Mouse (Mus musculus): Measurements from ENCODE around the gene Runx2. TPM values are rescaled to one million over a fixed set of nuclear protein-coding genes. Genes with fewer than 3 reads are reported as not detected.
A peak's percentile ranks its signal among the peaks of the same experiment; 100 is the strongest.

The Runx2 gene
- polyA plus RNA-seq, 1 experiment from 2014 or later: 0.77 TPM

DNA sequence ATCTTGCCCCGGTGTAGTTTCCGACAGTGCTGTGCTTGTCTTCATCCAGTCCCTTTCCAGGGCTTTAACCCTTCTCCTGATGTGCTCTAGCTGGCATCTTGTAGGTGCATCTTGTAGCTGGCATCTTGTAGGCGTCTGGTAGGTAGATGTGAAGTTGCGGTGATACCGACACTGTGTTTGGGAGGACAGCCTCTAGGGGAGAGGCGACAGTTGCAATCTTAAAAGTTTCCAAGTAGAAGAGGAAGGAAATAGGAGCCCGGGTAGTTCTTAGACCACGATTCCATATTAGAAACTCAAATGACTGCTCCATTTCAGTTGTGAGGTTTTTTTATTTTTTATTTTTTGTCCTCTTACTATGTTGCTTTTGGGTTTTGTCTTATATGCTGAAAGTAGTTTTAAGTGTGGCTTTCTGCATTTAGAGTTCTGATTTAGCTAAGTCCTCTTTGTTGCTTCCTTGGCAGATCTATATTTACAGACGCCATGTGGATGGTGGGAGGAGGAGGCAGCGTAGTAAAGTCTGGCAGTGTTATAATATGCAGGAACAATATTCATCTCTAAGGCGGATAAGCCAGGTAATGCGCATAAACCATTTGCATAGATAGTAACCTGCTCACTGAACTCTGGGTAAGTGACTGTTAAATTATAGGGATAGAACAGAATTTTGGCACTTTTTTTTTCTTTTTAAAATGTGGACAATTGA, 22.2 kb downstream of the Runx2 start:
- 80% methylated on average over 12 of the region's 12 CpGs for WGBS
- H3K36me3 ChIP-seq: peaks cover 10% of the 10 kb centered on the region; the same call in 1 of the 2 replicates

DNA sequence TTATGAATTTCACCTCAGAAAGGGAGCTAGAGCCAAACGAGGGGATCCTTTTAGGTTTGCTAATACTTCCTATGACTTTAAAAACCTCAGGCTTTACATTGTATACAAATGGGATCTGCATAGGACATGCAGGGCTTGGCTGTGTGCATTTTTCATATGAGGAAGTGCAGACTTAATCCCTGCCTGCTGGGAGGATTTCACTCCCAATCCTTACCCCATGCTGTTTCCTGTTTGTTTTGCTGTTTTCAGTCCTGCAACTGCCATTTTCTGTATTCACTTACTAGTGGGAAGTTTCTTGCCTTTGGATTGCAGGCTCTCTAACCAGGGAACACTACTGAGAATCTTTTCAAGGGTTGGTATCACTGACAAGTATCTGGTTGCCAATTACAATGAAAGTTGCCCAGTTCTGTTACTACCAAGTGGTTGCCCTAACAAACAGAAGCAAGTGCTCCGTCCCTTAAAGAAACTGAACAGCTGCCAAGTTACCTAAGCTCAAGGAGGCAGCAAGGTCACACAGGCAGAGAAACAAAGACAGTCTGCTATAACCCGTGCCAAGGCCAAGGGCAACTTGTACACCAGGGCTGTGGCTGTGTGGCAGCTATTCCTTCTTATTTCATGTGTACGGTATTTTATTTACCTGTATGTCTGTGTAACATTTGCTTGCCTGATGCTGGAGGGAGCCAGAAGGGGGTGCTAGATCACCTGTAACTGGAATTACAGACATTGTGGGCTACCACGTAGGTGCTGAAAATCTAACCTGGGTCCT, 25.4 kb downstream of the Runx2 start:
- H3K36me3 ChIP-seq: peaks cover 10% of the 10 kb centered on the region; the same call in 1 of the 2 replicates
- no peaks in the 10 kb centered on the region for H3K9me3 ChIP-seq (replicated peaks)
- no peaks in the 10 kb centered on the region; the same call in 1 of the 2 replicates for H3K4me1 ChIP-seq (replicated peaks)
- H3K9ac ChIP-seq: no peak overlapping the region
- no peak for ATAC-seq (ENCODE audit: insufficient number of reproducible peaks, low FRiP score)
- H3K4me3 ChIP-seq: no peak overlapping the region
- WGBS: 75% methylated on average over 5 of the region's 5 CpGs
- H3K27me3 ChIP-seq (replicated peaks): no peaks in the 10 kb centered on the region
- no peak overlapping the region for H3K27ac ChIP-seq (ENCODE audit: poor library complexity, severe bottlenecking)
- no peak overlapping the region for H3K4me2 ChIP-seq

More for the DNA sequence above, 22.2 kb downstream of the Runx2 start:
- Histone ChIP-seq H3K4me2 (no peak overlapping the region), H3K4me3 (no peak overlapping the region), H3K27me3 (replicated peaks) (no peaks in the 10 kb centered on the region), H3K27ac (ENCODE audit: poor library complexity, severe bottlenecking) (no peak overlapping the region), H3K9ac (no peak overlapping the region), H3K9me3 (replicated peaks) (no peaks in the 10 kb centered on the region), H3K4me1 (replicated peaks) (no peaks in the 10 kb centered on the region; the same call in 1 of the 2 replicates)
- ATAC-seq (ENCODE audit: insufficient number of reproducible peaks, low FRiP score): no peak

DNA sequence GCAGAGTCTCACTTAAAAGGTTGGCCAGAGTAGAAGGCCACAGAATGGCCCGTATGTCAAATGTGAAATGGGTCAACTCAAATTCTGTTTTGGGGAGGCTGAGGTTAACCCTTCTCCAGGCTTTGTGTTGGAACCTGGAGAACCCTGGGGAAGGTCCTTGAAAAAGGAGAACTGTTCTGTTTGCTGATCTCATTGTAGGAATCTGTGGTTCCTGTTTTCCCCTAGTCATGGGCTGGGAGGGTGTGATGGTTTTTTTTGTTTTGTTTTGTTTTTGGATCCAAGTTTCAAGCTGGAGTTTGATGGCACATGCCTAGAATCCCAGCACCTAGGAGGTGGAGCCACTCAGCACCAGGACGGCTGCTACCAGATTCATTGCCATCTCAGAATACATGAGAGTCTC, 31.5 kb downstream of the Runx2 start:
- ATAC-seq (ENCODE audit: insufficient number of reproducible peaks, low FRiP score): no peak
- Histone ChIP-seq H3K4me2 (no peak overlapping the region), H3K27me3 (replicated peaks) (no peaks in the 10 kb centered on the region), H3K4me3 (no peak overlapping the region), H3K4me1 (replicated peaks) (peaks cover 1% of the 10 kb centered on the region; the same call in 1 of the 2 replicates), H3K36me3 (no peaks in the 10 kb centered on the region), H3K9ac (no peak overlapping the region), H3K9me3 (replicated peaks) (no peaks in the 10 kb centered on the region), H3K27ac (ENCODE audit: poor library complexity, severe bottlenecking) (no peak overlapping the region)
- WGBS: 74% methylated on average over 2 of the region's 2 CpGs

DNA sequence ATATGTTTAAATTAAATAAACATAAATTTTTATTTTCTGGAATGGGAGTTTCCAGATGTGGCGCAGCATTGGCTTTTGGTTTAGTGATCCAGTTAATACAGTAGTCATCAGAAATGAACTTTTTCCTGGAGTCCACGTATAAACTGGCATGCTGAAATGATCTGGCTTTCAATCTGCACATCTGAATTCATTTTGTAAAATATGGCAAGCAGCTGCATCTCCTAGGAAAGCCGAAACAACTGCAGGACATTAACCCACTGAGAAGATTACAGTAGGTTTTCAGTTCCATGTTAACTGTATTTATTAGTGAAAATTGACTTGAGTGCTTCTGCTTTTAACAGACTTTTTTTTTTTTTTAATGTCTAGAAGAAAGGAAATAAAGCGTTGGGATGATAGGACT, 32.2 kb downstream of the Runx2 start:
- Histone ChIP-seq H3K4me3 (no peak overlapping the region), H3K36me3 (no peaks in the 10 kb centered on the region), H3K9ac (no peak overlapping the region), H3K4me2 (no peak overlapping the region), H3K27me3 (replicated peaks) (no peaks in the 10 kb centered on the region), H3K27ac (ENCODE audit: poor library complexity, severe bottlenecking) (no peak overlapping the region), H3K4me1 (replicated peaks) (peaks cover 7% of the 10 kb centered on the region; the same call in 1 of the 2 replicates), H3K9me3 (replicated peaks) (no peaks in the 10 kb centered on the region)
- ATAC-seq (ENCODE audit: insufficient number of reproducible peaks, low FRiP score): no peak
- 90% methylated on average over 4 of the region's 4 CpGs for WGBS

DNA sequence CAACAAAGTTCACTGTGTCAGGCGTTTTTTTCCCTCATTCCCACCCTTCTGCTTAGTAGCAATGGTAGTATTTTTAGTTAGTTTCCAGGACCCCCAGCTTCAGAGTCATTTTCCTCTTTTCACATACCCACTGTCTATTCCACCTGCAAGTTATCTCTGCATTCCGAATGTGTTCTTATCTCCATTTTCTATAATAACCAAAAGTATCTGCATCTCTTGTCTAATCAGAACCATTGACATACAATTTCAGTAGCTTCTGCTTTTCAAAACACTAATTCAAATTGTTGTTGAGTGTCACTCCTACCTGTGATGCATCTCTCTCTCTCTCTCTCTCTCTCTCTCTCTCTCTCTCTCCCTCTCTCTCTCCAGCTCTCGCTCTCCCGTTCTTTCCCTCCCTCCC, 34.2 kb downstream of the Runx2 start:
- H3K27ac ChIP-seq (ENCODE audit: poor library complexity, severe bottlenecking): no peak overlapping the region
- no peaks in the 10 kb centered on the region for H3K36me3 ChIP-seq
- no peak overlapping the region for H3K4me3 ChIP-seq
- H3K27me3 ChIP-seq (replicated peaks): no peaks in the 10 kb centered on the region
- 62% methylated on average over 4 of the region's 4 CpGs for WGBS
- H3K4me1 ChIP-seq (replicated peaks): peaks cover 7% of the 10 kb centered on the region; the same call in 1 of the 2 replicates
- no peak overlapping the region for H3K9ac ChIP-seq
- no peak overlapping the region for H3K4me2 ChIP-seq
- no peaks in the 10 kb centered on the region for H3K9me3 ChIP-seq (replicated peaks)
- no peak for ATAC-seq (ENCODE audit: insufficient number of reproducible peaks, low FRiP score)

DNA sequence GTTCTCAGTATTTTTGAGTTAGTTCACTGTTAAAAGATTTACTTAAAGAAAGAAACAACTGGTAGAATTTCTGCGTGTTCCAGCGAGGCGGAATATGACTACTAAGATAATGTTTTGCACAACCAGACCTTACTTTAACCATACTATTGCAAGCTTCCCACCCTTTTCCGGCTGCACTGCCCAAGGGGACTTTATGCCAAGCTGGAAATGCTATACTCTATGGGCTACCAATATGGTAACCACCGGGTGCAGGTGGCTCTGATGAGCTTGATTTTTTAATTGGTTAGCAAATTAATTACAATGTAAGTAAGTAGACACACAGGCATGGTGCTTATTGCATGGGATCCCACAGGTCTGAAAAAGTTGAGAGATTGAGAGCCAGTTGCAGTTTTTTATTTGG, 36.5 kb downstream of the Runx2 start:
- H3K27ac ChIP-seq (ENCODE audit: poor library complexity, severe bottlenecking): no peak overlapping the region
- H3K9ac ChIP-seq: no peak overlapping the region

DNA sequence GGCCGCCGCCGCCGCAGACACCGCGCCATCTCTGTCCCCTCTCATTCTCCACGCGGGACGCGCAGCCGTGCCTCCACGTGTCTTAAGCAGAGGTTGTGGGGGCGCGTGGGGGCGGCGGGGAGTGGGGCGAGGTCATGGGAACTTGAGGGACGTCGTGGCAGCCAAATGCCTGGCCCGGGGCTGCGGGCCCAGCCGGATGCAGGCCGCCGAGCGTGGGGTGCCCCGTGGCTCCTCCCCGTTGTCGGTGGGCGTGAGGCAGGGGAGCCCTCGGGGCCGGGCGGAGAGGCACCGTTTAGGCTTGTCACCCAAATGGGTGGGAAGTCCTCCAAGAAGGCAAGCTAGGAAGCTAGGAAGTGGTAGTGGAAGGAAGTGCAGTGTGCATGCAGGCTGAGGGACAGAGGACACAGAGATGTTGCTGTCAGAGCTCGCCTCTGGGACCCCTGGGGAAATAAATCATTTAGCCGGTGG, 37.2 kb downstream of the Runx2 start:
- Histone ChIP-seq H3K27me3 (replicated peaks) (no peaks in the 10 kb centered on the region), H3K4me3 (peak overlapping the region; percentile 93), H3K9me3 (replicated peaks) (no peaks in the 10 kb centered on the region), H3K36me3 (no peaks in the 10 kb centered on the region), H3K4me1 (replicated peaks) (peaks cover 7% of the 10 kb centered on the region; the same call in 1 of the 2 replicates), H3K9ac (peak overlapping the region; percentile 95), H3K27ac (ENCODE audit: poor library complexity, severe bottlenecking) (peak overlapping the region; percentile 88), H3K4me2 (peak overlapping the region; percentile 80)
- peak; percentile 84 for ATAC-seq (ENCODE audit: insufficient number of reproducible peaks, low FRiP score)
- WGBS: under 1% methylated on average over 35 of the region's 35 CpGs

More for the DNA sequence above, 36.5 kb downstream of the Runx2 start:
- Histone ChIP-seq H3K4me1 (replicated peaks) (peaks cover 7% of the 10 kb centered on the region; the same call in 1 of the 2 replicates), H3K36me3 (no peaks in the 10 kb centered on the region), H3K4me2 (peak overlapping the region; percentile 80), H3K27me3 (replicated peaks) (no peaks in the 10 kb centered on the region), H3K9me3 (replicated peaks) (no peaks in the 10 kb centered on the region), H3K4me3 (peak overlapping the region; percentile 93; the same call in 1 of the 2 replicates)
- no peak for ATAC-seq (ENCODE audit: insufficient number of reproducible peaks, low FRiP score)
- 72% methylated on average over 5 of the region's 5 CpGs for WGBS

DNA sequence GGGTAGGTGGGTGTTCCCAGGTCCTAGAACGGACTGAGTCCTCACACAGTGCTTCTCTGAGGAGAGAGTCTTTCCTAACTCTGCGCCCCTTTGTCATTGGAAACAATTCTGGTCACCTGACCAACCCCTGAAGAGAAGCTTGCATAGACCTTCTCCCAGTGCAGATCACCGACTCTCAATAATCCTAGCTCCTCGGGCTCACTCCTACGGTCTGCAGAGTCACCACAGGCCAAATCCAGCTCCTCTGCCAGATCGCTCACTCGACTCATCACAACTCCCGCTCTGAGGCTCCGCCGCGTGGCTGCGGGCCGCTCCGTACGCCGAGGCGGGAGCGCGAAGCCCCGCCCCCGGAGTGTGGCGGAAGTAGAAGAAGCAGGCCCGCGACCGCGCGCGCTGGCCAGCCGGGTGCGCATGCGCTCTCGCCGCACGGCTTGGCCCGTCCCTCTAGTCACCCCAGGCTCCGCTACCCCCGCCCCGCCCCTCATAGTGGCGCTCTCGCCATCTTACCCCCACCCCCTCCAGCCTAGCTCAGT, 37.8 kb downstream of the Runx2 start, which contains the start of gene Supt3:
Gene Supt3 (plus strand): TSS at position 415 of the 533 bp plus-strand sequence.
- H3K27me3 ChIP-seq (replicated peaks): no peaks in the 10 kb centered on the region
- H3K36me3 ChIP-seq: no peaks in the 10 kb centered on the region
- H3K4me3 ChIP-seq: peak within 1 kb of the TSS; percentile 93
- H3K27ac ChIP-seq (ENCODE audit: poor library complexity, severe bottlenecking): peak within 1 kb of the TSS; percentile 88
- H3K4me2 ChIP-seq: peak within 1 kb of the TSS; percentile 80
- peaks cover 7% of the 10 kb centered on the region; the same call in 1 of the 2 replicates for H3K4me1 ChIP-seq (replicated peaks)
- peak within 1 kb of the TSS; percentile 95 for H3K9ac ChIP-seq
- under 1% methylated on average over 39 of the region's 40 CpGs for WGBS
- peak; percentile 98 for ATAC-seq (ENCODE audit: insufficient number of reproducible peaks, low FRiP score)
- H3K9me3 ChIP-seq (replicated peaks): no peaks in the 10 kb centered on the region

DNA sequence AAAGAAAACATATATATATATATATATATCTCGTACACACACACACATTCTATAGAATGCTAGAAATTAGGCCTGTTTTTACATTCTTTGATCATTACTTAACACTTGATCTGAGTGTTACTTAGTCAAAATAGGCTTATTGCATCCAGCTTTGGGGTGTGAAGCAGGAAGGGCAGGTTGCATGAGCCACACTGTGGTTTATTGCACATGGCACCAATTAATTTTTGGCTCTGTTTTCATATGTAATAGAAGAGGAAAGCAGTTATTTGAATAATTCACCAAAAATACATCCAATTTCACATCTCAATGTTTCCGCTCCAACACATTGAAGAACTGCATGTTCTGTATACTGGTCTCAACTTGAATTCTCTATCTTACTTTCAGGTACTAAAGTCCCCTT, 42.0 kb downstream of the Runx2 start:
- Histone ChIP-seq H3K27ac (ENCODE audit: poor library complexity, severe bottlenecking) (no peak overlapping the region), H3K36me3 (no peaks in the 10 kb centered on the region), H3K4me1 (replicated peaks) (peaks cover under 1% of the 10 kb centered on the region; the same call in 1 of the 2 replicates), H3K4me2 (no peak overlapping the region), H3K27me3 (replicated peaks) (no peaks in the 10 kb centered on the region), H3K4me3 (no peak overlapping the region), H3K9me3 (replicated peaks) (no peaks in the 10 kb centered on the region), H3K9ac (no peak overlapping the region)
- no peak for ATAC-seq (ENCODE audit: insufficient number of reproducible peaks, low FRiP score)
- WGBS: 80% methylated on average over 2 of the region's 2 CpGs

DNA sequence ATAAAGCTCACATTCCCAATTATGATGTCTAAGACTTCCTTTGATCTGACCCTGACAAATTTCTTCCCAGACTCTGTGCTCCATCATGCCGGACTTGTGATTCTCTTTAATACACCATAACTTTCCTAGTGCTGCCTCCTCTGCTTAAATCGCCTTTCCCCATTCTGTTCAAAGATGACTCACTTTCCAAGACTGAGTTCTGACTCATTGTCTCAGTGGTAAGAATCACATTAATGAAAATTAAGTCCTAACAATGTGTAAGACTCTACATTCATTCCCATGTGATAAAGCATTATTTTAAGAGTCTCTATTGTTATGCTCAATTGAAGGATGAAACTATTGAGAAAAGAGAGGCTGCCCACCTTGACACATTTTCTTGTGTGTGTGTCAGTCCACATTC, 43.7 kb downstream of the Runx2 start:
- Histone ChIP-seq H3K27me3 (replicated peaks) (no peaks in the 10 kb centered on the region), H3K9me3 (replicated peaks) (no peaks in the 10 kb centered on the region), H3K36me3 (no peaks in the 10 kb centered on the region), H3K4me3 (no peak overlapping the region), H3K4me1 (replicated peaks) (no peaks in the 10 kb centered on the region), H3K4me2 (no peak overlapping the region), H3K9ac (no peak overlapping the region), H3K27ac (ENCODE audit: poor library complexity, severe bottlenecking) (no peak overlapping the region)
- 81% methylated on average over 2 of the region's 2 CpGs for WGBS
- no peak for ATAC-seq (ENCODE audit: insufficient number of reproducible peaks, low FRiP score)

DNA sequence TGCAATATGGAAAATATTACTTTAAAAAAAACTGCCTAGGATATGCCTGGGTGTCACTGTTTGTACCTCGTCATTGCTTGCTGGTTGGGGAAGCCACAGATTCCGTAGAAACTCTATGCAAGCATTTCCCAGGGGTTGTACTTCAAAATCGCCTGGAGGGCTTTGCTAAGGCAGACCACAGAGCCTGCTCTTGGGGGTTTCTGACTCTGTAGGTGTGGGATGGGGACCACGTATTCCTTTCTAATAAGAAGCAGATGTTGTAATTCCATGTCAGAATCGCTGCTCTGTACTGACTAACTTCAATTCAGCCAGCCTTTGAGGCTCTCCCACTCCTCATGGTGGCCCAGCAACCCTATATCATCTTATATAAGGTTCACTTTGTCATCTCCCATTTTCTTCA, 46.1 kb downstream of the Runx2 start:
- WGBS: 64% methylated on average over 5 of the region's 5 CpGs
- ATAC-seq (ENCODE audit: insufficient number of reproducible peaks, low FRiP score): no peak
- H3K4me2 ChIP-seq: no peak overlapping the region

More for the DNA sequence above, 46.1 kb downstream of the Runx2 start:
- Histone ChIP-seq H3K9me3 (replicated peaks) (no peaks in the 10 kb centered on the region), H3K36me3 (no peaks in the 10 kb centered on the region), H3K4me3 (no peak overlapping the region), H3K9ac (no peak overlapping the region), H3K4me1 (replicated peaks) (no peaks in the 10 kb centered on the region), H3K27ac (ENCODE audit: poor library complexity, severe bottlenecking) (no peak overlapping the region), H3K27me3 (replicated peaks) (no peaks in the 10 kb centered on the region)
